Mouse (Mus musculus) gastrocnemius, adult 2 months (tissue): ENCODE measurements at regions not wholly inside any gene's neighbourhood (a gene's known extent, or its start where the extent isn't known, plus 50 kb on each side); places are given as distances from the start of the nearest gene placed in this dataset.

Experiments
- DNase-seq: peaks from one replicate; pipeline ENCODE4 v3.0.0; 2022
- H3K27ac ChIP-seq: fragments of 200-600 bp; 2 replicates; pipeline ENCODE4 v1.8.1; 2022; ENCODE audit warnings: mild to moderate bottlenecking
- H3K4me3 ChIP-seq: fragments of 200-600 bp; 2 replicates; pipeline ENCODE4 v1.8.1; 2022; ENCODE audit warnings: mild to moderate bottlenecking, moderate library complexity
- CTCF ChIP-seq: fragments of 200-600 bp; IDR thresholded peaks from 2 replicates; pipeline ENCODE4 v1.8.1; 2022; ENCODE audit warnings: antibody characterized with exemption, mild to moderate bottlenecking, moderate library complexity
- intact Hi-C: fragments of 180-260 bp; cut with DNase I; formaldehyde crosslinking; loops from one replicate; pipeline ENCODE4 v1.15.1; 2025

GRCm38 (mm10) chr5:103293953-103294352 lies 82.8 kb upstream of the Mapk10 start:
- Histone ChIP-seq H3K27ac (no peak overlapping the region), H3K4me3 (no peak overlapping the region)
- no peak for DNase-seq
- intact Hi-C loops, result no loop called here
- no peak for TF ChIP-seq CTCF

- H3K27ac ChIP-seq, result no peak overlapping the region
- H3K4me3 ChIP-seq, result no peak overlapping the region
- intact Hi-C loops, result no loop called here
- TF ChIP-seq CTCF, result no peak
- no peak for DNase-seq
These were observed 80.6 kb upstream of the Mapk10 start for GRCm38 (mm10) chr5:103291691-103292090.

- no peak for TF ChIP-seq CTCF
- intact Hi-C loops, result no loop called here
- Histone ChIP-seq H3K4me3 (no peak overlapping the region), H3K27ac (no peak overlapping the region)
- DNase-seq, result no peak
These were observed 80.1 kb upstream of the Mapk10 start for GRCm38 (mm10) chr5:103291219-103291618.

GRCm38 (mm10) chr5:103269206-103269605 lies 58.1 kb upstream of the Mapk10 start:
- no peak for DNase-seq
- TF ChIP-seq CTCF, result no peak
- Histone ChIP-seq H3K27ac (no peak overlapping the region), H3K4me3 (no peak overlapping the region)
- intact Hi-C loops, result no loop called here

GRCm38 (mm10) chr5:103264903-103265302 lies 53.8 kb upstream of the Mapk10 start:
- H3K27ac ChIP-seq, result no peak overlapping the region
- intact Hi-C loops, result no loop called here
- H3K4me3 ChIP-seq, result no peak overlapping the region
- no peak for TF ChIP-seq CTCF
- DNase-seq, result no peak

- H3K27ac ChIP-seq, result no peak overlapping the region
- DNase-seq, result no peak
- intact Hi-C loops, result no loop called here
- no peak overlapping the region for H3K4me3 ChIP-seq
- TF ChIP-seq CTCF, result no peak
These were observed 50.3 kb upstream of the Mapk10 start for GRCm38 (mm10) chr5:103261406-103261805.
